Mouse (Mus musculus): Measurements from ENCODE around the gene Gm3139. TPM values are rescaled to one million over a fixed set of nuclear protein-coding genes. Genes with fewer than 3 reads are reported as not detected.
"Not testable (repeated sequence)": the region's sequence is repeated elsewhere in the genome, so short reads cannot be mapped to it uniquely, and the experiment has no call there.

Gm3139 gene
- 1.5 TPM in 1 of 2 replicates, not detected in the other for polyA plus RNA-seq (2011; ENCODE audit: insufficient read depth, insufficient read length, low replicate concordance, missing spikeins)

DNA sequence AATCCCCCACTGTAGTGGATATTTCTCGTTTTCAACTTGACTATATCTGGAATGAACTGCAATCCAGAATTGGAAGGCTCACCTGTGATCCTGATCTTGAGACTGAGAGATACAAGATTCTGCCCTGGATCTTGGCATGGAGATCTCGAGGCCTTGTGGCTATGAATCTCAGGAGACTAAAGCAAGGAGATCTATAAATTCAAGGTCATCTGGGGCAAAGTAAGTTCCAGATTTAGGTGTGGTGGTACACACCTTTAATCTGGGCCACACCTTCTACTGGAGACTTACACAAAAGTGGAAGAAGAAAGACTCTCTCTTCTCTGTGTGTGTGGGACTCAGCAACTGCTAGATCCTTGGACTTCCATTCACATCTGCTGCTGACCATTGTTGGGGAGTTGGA, at the start of gene Gm3139:
Gene Gm3139 (plus strand): TSS at position 301 of the 400 bp plus-strand sequence.
- not testable (repeated sequence) for H3K4me3 ChIP-seq (replicated peaks; ENCODE audit: control insufficient read depth, low read depth, low read length); H3K27ac ChIP-seq (ENCODE audit: control insufficient read depth, insufficient read depth, low read depth, low read length, poor library complexity); H3K4me1 ChIP-seq (ENCODE audit: control insufficient read depth, insufficient read depth, low read length)
- WGBS = no CpG with 5 or more reads among the region's 2 CpGs

Other genes starting within 250 kb of the Gm3139 start
- gene A430089I19Rik, start 219.5 kb upstream of the Gm3139 start, polyA plus RNA-seq (2011; ENCODE audit: insufficient read depth, insufficient read length, low replicate concordance, missing spikeins) = not detected in 2 replicates
- gene Gm6502, start 211.9 kb upstream of the Gm3139 start, polyA plus RNA-seq (2011; ENCODE audit: insufficient read depth, insufficient read length, low replicate concordance, missing spikeins) = not detected in 2 replicates
- gene AA792892, start 186.5 kb upstream of the Gm3139 start, polyA plus RNA-seq (2011; ENCODE audit: insufficient read depth, insufficient read length, low replicate concordance, missing spikeins) = not detected in 2 replicates
- not detected in 2 replicates for gene Gm7682, start 80.5 kb upstream of the Gm3139 start, polyA plus RNA-seq (2011; ENCODE audit: insufficient read depth, insufficient read length, low replicate concordance, missing spikeins)
- not detected in 2 replicates for gene Gm3147, start 90.1 kb downstream of the Gm3139 start, polyA plus RNA-seq (2011; ENCODE audit: insufficient read depth, insufficient read length, low replicate concordance, missing spikeins)
- gene Gm6509, start 97.7 kb downstream of the Gm3139 start, polyA plus RNA-seq (2011; ENCODE audit: insufficient read depth, insufficient read length, low replicate concordance, missing spikeins) = not detected in 2 replicates
- gene Gm6205, start 122.1 kb downstream of the Gm3139 start, polyA plus RNA-seq (2011; ENCODE audit: insufficient read depth, insufficient read length, low replicate concordance, missing spikeins) = not detected in 2 replicates